Mouse (Mus musculus) embryo, embryonic 11 days (tissue): Measurements from ENCODE around the gene Slc17a9.

Experiments
- DNase-seq: peaks from one replicate; pipeline ENCODE4 v3.0.0-alpha.2; 2015

Slc17a9 gene

DNA sequence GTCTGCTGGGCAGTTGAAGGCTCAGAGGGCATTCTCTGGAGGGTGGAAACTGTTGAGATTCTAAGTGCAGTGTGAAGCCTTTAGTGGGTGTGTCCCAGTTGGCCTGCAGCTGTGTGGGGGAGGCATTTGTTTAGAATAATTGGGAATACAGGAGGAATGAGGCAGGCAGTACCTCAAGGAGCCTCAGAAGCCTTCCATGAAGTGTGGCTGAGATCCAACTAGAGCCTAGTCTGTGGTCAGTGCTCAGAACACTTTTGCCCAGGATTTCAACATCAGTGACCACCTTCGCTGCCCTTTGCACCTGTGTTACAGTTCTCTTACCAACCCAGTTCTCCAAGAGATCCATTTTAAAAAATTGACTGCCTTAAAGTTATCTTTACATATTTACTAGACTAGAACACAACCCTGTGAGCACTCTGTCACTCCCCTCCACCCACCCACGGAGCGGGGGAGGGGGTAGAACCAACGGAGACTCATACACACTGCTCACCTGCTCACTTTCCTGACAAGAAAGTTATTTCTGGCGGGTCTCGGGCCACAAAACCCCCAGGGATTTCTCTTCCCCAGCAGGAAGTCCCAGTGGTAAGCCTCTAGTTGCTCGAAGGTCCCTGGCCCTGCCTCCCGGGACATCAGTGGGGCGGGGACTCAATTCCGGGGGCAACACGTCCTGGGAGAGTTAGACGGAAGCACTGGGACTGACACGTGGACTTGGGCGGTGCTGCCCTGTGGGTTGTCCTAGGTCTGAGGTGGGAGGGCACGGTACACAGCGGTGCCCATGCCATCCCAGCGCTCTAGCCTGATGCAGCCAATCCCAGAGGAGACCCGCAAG is at the start of gene Slc17a9:
TSS of gene Slc17a9 (plus strand) at position 679 of the 829 bp plus-strand sequence.
- DNase-seq: no peak

DNA sequence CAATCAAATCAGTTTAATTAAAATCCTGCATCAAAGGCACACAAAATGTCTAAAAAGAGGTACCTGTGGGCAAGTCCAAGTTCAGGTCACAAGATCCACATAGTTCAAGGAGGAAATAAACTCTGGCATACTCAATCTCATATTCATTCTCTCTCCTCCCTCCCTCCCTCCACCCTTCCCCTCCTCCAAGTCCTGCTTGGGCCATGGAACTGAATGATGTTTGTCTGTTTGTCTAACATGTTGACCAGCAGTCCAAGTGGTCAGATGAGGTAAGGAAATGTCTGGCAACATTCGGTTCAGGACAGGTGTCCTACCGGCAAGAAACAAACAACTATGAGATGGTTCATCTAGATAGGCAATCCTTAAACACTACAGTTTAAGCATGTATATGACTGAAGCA is 48.4 kb upstream of the Slc17a9 start:
- no peak for DNase-seq

DNA sequence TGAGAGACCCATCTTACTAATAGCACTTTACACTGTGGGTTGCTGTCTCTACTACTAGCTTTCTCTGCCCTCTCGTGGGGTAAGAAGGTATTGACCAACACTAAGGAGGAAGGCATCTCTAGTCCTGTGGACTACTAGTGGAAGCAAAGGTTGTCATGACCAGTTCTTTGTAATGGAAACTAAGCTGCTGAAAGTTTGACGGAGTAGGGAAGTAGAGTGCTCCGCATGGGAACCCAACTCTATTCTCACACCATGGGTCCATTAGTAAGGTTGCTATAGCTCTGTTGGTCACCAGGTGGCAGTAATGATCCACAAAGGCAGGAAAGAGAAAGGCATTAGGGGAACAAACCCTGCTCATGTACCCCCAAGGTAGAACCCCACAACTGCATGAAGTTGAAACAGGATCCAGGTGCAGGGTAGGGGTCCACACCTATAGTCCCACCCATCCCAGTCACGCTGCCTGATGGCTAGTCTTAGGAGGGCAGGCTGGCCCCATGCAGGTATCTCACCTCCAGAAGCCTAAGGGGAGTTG is 46.4 kb upstream of the Slc17a9 start:
- peak; percentile 64 for DNase-seq

DNA sequence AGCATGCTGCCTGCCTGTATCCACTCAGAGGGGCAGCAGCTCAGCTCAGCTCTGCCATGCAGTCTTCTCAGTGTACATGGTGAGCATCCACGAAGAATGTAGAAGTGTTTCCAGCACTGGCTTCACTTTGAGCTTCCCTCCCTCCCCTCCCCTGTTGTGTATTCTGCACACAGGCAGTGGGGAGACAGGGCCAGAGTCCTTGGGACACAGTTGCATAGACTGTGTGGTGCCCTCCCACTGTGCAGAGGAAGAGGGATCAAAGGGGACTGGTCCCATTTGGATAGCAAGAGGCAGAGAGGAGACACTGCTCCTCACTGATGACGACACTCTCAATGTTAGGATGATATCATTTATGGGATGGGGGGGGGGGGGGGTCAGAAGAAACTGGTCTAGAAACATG is 43.8 kb upstream of the Slc17a9 start:
- no peak for DNase-seq

DNA sequence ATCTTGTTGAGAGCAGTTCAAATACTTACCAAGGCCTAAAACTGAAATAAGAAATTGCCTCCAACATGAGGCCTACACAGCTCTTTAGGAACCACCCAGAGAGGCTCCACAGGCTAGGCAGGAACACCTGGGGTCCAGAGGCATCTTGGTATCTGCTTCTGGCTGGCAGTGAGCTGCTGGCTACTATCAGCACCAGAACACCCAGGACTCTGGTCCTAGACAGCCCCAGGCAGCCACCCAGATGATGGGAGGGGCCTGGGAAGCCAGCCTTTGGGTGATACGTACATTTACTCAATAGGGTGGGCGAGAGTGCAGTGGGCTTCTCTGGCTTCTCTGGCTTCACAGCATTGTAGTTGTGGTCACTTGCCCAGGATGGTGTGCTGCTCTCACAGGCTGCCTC is 41.5 kb upstream of the Slc17a9 start:
- DNase-seq: no peak

DNA sequence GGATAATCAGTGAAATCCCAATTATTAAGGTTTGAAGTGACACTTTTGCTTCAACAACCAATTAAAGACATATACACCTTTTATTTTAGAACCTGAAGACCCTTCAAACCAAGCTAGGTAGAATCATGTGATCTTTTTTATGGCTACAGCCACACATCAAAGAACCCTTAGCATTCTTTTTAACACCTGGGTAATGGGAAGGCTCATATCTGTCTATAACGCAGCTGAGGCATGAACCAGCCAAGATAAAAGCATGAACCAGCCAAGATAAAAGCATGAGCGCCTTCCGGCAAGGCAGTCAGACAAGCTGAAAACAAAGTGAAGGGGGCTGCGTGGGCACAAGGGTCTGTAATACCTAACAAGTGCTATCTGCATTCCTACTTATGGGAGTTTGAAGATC is 41.0 kb upstream of the Slc17a9 start:
- DNase-seq: no peak

DNA sequence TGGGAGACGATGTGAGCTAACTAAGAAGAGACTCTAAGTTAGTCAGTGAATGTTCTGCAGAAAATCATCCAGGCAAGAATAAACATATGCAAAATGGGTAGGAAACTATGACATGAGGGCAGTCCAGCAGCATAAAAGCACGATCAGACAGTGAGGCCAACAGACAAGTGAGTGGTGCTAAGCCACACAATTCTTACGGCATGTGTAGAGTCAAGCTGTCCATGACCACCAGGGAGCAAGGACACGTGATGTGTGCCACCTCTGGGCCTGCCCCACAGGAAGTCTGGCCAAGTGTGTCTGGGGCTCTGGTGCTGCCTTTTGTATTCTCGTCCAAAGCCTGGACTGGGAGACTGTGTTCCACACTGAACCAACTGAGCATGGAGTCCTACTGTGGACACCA is 35.2 kb upstream of the Slc17a9 start:
- DNase-seq: no peak

DNA sequence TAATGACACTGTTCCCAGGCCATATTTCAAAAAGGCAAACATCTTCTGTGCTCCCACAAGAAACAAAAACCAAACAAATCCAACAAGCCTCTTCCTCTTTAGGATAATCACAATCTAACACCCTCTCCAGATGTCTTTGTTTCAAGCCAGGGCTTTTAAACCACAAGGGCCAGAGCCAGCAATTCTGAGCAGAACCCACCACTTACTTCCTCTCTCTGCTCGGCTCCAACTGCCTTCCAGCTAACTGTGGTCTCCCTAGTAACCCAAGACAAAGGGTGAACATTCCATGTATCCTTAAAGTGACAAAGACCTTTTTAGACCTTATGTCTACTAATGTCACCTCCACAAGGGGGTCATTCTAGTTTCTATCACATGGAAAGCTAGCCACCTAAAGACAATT is 32.4 kb upstream of the Slc17a9 start:
- peak; percentile 57 for DNase-seq

DNA sequence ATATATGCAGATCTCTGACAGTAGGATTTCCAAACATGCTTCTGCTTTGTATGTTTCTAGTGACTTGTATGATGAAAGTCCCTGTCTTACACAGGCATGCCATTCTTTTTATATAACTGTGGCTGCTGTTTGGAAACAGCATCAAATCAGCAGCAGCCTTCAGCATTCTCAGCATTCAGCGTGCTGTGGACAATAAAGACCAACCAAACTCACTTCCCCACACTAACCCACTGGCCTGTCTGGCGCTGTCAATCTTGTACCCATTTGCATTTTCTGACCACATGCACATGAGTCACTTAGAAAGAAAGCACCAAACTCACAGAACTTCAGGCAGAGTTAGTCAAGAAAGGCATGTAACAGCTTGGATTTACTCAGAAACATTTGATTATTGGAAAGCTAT is 29.9 kb upstream of the Slc17a9 start:
- DNase-seq: no peak

DNA sequence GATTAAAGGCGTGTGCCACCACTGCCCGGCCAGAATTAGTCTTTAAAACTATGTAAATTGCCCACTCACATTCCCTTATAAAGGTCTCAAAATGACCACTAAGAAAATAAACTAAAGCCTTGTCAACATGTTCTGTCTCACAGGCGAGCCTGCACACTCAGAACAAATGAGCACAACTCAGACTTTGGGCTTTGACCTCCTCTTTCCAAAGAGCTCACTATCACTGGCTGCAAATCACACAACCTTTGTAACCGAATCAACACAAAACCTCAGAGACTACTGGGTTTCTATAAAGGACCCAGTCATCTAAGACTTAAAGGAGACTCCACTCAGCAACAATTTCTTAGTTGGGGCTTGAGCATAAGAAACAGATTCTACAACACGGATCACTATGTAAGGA is 24.6 kb upstream of the Slc17a9 start:
- DNase-seq: no peak

DNA sequence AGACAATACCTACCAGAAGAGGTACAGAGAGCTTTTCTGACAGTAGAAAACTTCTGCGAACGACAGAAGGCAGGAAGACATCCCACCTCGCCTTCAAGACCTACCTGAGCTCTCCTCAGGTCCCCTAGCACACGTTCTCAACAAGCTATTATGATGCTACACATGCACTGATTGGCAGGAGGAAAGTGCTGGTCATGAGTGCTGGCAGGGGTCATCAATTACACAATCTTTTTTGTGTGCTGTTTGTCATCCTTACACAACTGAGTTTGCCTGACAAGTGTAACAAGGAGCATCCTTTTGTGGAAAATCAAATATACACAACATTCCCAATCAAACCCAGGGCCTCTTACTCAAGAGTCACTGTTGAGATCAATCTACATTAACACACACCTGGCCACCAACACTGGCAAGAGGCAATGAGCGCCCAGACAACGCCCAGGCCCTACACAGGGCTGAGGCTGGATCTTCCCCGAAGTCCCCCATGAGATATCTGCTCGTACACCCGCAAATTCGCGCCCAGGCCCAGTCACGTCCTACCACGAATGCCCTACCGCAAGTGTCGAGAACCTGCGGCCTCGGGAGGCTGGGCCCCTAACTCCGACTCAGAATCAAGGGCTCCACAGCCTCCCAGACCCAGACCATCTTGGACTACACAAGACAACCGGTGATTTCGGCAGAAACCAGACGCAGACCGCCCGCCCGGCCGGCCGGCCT is 23.9 kb upstream of the Slc17a9 start:
- no peak for DNase-seq

DNA sequence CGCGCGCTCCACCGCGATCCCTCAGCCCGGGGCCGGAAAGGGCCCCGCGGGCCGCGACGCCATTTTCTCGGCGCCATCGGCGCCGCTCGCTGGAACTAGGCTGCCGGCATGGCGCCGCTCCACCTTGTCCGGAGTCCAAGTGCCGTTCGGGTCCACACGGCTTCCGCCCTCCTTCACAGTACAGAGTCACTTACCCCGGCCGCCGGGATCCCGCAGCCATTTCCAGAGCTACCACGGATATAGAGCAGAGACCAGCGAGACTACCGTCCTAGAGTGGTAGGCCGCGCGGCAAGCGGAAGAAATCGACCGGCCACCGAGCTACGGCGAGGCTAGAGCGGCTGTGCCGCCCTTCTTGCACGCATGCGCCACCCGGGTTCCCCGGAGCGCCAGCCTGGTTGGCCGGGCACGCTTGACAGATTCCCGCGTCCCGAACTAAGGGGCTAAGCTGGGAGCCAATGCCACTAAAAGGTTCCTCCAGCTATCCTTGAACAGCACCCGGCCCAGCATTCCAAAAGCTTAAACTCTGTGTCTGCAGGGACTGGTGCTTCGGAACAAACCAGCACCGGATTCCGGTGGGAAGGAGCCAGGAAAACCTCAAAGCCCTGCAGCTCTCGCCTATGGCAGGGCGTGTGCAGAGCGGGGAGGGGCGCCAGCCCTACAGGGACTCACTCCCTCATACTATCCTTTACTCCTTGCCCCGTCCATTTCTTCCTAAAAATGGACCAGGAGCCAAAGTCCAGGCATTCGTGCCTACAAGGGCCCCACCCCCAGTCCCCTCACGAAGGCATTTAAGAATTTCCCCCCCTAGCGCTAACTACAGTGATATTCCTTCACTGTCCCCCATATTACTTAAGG is 23.1 kb upstream of the Slc17a9 start:
- peak; percentile 96 for DNase-seq

DNA sequence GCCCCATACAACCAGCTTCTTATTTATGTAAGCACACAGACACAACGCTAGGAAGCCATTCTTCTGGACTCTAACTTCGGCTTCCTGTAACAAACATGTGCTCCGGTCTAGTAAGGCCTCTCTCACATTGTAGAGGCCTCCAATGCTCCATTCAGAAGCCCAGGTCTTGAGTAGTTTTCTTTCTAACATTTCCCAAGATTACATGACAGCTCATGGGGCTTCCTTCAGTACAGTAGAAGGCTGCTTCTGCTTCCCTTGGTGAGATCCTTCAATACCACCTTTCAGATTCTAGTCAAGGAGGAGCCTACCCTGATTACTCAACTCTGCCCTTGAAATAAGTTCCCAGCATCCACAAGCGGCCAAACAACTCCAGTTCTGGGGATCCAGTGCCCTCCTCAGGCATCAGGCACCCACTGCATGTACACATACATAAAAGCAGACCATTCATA is 22.3 kb upstream of the Slc17a9 start:
- no peak for DNase-seq

DNA sequence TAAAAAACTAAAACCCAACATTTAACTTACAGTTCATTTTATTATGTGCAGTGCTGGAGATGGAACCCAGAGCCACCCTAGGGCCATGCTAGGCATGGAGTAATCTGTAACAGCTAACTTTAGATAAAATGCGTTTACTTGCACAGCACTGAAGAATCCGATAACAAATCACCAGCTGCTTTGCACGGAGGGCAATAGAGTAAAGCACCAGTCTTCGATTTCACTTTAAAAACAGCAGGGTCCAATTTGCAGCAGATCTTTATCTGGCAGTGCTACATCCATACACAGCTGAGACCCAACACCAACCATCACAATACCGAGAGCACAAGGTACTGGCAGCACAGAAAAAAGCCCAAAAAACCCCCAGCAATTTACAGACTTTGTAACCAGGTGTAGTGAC is 21.9 kb upstream of the Slc17a9 start:
- DNase-seq: no peak

DNA sequence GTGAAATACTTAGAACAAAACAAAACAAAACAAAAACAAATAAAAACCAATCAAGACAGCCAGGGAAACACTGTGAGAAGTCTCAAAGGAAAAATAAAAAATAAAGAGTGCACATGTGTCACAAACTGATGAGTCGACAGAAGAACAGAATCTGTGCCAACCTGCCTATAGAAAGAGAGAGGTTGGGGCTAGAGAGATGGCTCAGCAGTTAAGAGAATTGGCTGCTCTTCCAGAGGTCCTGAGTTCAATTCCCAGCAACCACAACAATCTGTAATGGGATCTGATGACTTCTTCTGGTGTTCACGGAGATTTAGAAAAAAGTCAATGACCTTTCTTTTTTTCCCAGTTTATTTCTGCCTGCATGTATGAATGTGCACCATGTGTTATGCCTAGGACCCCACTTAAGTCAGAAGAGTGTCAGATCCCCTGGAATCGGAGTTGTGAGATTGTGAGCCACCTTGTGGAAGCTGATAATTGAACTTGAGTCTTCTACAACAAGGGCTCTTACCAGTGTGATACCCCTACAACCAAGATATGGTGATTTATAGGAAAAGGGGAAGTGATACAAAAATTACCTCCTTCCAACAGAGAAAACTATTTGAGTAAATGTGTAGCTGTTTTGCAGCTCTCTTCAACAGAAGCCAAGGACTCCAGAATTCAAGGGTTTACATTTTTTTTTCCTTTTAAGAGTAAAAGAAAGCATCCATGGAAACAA is 21.3 kb upstream of the Slc17a9 start:
- no peak for DNase-seq

DNA sequence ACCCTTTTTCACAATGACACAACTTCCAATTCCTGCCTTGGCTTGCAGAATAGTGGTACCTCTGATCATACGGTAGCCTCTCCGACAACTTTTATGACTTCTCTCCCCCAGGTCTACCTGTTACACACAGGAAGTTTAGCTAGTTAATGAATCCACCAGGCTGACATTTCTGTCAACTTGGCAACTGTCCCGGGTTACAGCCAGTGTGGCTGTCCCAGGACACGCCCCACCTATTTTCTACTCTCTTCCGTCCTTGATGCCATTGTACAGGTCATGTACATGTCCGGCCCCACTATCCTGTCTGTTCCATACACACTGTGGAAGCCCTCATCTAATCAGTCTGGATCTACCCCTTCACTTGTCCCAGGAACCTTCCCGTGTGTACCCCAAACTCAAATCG is 20.5 kb upstream of the Slc17a9 start:
- no peak for DNase-seq

DNA sequence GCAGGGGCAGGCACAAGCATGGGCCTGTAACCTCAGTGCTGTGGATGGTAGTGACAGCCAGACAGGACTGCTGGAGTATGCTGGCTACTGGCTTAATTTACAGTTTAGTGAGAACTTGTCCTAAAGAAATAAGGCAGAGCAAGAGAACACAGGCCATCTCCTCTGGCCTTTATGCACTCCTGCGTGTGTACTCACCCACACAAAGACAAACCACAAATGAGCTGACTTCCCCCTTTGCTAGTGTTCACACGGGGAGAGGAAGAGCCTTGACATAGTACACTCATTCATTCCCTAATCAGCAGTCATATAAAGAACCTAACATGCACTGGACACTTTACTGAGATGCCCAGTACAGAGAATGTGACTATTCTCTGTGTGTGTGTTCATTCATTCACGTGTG is 20.0 kb upstream of the Slc17a9 start:
- DNase-seq: no peak

DNA sequence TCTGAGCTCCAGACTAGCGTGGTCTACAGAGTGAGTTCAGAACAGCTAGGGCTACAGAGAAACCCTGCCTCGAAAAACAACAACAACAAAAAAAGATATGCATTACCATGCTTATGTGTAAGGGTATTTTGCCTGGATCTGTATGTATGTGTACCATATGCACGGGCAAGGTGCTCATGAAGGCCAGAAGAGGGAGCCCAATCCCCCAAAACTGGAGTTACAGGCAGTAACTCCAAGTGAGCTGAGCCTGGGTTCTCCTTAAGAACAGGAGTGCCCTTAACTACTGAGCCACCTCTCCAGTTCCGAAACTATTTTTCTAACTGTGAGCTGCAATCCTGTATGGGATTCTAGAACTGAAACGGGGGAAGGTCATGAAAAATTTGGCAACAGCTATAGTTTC is 19.1 kb upstream of the Slc17a9 start:
- DNase-seq: no peak

DNA sequence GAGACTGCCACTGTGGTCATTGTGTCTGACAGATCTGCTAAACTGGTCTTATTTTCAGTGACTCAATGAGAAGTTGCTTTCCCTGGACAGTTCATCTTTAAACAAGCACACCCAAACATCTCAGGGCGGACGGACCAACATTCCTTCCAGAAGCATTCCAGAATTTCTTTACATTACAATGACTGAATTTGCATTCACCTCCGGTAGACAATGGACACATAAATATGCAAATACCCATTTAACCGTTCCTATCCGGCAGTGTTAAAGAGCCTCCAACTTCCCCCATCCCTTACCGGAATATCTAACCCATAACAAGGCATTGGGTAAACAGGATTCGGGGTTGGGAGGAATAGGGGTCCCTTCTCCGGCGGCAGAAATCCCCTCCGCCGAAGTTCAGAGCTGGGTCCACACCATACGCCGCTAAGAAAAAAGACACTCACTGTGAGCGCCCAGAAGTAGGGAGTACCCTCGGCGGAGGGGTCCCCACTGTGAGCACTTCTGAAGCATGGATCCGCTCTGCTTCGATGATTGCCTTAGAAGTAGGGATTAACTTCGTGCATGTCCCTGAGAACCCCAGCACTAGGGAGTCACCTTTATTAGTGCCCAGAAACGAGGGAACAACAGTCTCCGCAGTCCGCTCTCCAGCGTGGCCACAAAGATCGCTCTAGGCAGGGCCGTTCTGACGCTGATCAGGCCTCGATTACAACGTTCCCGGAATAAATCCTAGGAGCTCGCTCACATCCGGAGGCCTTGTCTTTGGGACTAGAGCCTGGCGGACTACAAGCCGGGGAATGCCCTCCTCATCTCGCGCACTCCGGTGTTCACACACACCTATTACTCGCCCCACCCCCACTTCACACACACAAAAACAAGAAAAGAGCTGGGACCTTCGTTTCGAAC is 15.8 kb upstream of the Slc17a9 start:
- DNase-seq: no peak

DNA sequence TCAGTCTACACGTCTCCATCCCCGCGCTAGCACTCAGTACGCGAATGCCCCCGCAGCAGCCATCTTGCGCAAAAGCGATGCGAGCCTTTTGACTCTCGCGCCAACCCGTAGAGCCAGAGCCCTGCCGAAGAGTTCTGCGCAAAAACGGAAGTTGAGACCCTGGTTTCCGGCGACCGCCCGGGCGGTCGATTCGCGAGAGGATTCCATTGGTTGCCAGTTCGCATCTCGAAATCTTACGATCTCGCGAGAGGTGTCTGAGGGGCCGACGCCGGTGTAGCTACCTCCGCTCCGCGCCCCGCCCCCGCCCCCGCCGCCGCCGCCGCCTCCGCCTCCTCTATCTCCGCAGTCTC is 15.2 kb upstream of the Slc17a9 start, which contains the start of the genes Dido1 and Gid8:
TSS of gene Dido1 (minus strand) at position 77 of the 350 bp plus-strand sequence.
TSS of gene Gid8 (plus strand) at position 195 of the 350 bp plus-strand sequence.
- peak; percentile 98 for DNase-seq
